Mouse (Mus musculus) stomach, postnatal 0 days (tissue): ENCODE results near the gene Ddx39. TPM values are rescaled to one million over a fixed set of nuclear protein-coding genes. Genes with fewer than 3 reads are reported as not detected.
A peak's percentile ranks its signal among the peaks of the same experiment; 100 is the strongest.

Source experiments
- ATAC-seq: fragments of 200-750 bp; cut with Nextera tagmentation; 2 replicates; pipeline ENCODE4 v1.8.0; 2017; ENCODE audit not compliant: low FRiP score, low TSS enrichment
- DNase-seq: peaks from one replicate; pipeline ENCODE4 v3.0.0-alpha.2; 2016; ENCODE audit warnings: low spot score
- H3K27ac ChIP-seq: fragments of 300-500 bp; sonication (generic); replicated peaks from 2 replicates; pipeline ENCODE4 v1.5.1; 2014; ENCODE audit warnings: mild to moderate bottlenecking, control low read depth
- H3K27me3 ChIP-seq: fragments of 300-500 bp; sonication (generic); 2 replicates; pipeline ENCODE4 v1.6.1; 2014; ENCODE audit warnings: low read length; ENCODE audit not compliant: control insufficient read depth, insufficient read depth
- H3K36me3 ChIP-seq: fragments of 300-500 bp; sonication (generic); 2 replicates; pipeline ENCODE4 v1.6.1; 2014; ENCODE audit warnings: low read length, mixed read lengths; ENCODE audit not compliant: control insufficient read depth, insufficient read depth
- H3K4me1 ChIP-seq: fragments of 300-500 bp; sonication (generic); replicated peaks from 2 replicates; pipeline ENCODE4 v1.6.1; 2014; ENCODE audit warnings: antibody characterized with exemption; ENCODE audit not compliant: control insufficient read depth, insufficient read depth
- H3K4me2 ChIP-seq: fragments of 300-500 bp; sonication (generic); replicated peaks from 2 replicates; pipeline ENCODE4 v1.6.1; 2014; ENCODE audit warnings: low read depth, mild to moderate bottlenecking, control low read depth, moderate library complexity
- H3K4me3 ChIP-seq: fragments of 300-500 bp; sonication (generic); 2 replicates; pipeline ENCODE4 v1.5.1; 2014; ENCODE audit warnings: low read depth, low read length, control low read depth
- H3K9ac ChIP-seq: fragments of 300-500 bp; sonication (generic); 2 replicates; pipeline ENCODE4 v1.6.1; 2014; ENCODE audit warnings: mild to moderate bottlenecking, low read length, control low read depth, mixed read lengths
- H3K9me3 ChIP-seq: fragments of 300-500 bp; sonication (generic); 2 replicates; pipeline ENCODE4 v1.6.1; 2016; ENCODE audit warnings: low read length; ENCODE audit not compliant: control insufficient read depth
- CTCF ChIP-seq: IDR thresholded peaks from 2 replicates; pipeline ENCODE4 v1.5.1; 2016; ENCODE audit warnings: antibody characterized with exemption, low read depth, mild to moderate bottlenecking, moderate library complexity
- EP300 ChIP-seq: optimal IDR thresholded peaks from 2 replicates; pipeline ENCODE3; 2016; ENCODE audit warnings: antibody characterized with exemption
- WGBS: fragments of 180-500 bp; shearing (Covaris S2); extraction: QIAGEN DNeasy Blood & Tissue Kit; methylation state at CpG from one replicate; pipeline ENCODE4 v1.1.7; 2014; 5-methylcytosine and 5-hydroxymethylcytosine counted together
- polyA plus RNA-seq: library from polyadenylated mRNA; unstranded; fragments of >200 nt; fragmentation: Nextera tagmentation; extraction: Ambion mirVana; gene quantifications from 2 replicates; pipeline ENCODE4 v1.2.1, GENCODE M21; 2015

Gene Ddx39
- polyA plus RNA-seq, result 83.8 and 86.6 TPM in 2 replicates

DNA sequence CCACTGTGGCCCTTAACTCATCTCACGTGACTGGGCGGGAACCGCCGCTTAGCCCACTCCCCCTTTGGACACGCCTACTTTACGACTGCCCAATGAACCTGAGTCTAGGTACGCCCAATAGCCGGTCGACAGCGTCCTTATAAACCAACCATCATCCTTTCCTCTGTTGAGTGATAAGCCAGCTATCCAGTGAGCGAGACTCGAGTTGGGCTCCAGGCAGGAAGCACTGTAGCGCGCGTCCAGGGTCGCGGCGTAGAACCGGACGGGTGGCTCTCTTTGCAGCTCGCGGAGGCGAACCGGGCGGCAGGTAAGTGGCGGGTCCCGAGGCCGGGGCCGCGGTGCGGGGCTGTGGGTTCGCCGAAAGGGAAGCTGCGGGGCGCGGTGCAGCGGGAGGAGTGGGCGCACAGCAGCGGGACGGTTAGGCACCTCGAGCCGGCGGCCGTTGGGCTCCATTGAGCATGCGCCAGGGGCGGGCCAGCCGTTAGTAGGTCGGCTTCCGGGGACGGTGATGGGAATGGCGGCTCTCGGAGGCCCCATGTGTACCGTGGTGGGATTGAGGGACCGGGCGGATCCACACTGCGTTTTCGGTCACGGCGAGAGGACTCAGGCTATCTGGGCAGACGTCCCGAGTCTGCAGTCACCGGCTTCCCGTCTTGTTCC, at the start of gene Ddx39:
Gene Ddx39, plus strand, starts transcription at position 147 of the 660 bp plus-strand sequence.
- ATAC-seq, result peak; percentile 99
- DNase-seq, result peak; percentile 95
- no peak for TF ChIP-seq CTCF
- no peak for TF ChIP-seq EP300
- Histone ChIP-seq H3K36me3 (peaks cover 6% of the 10 kb centered on the region), H3K27ac (peak within 1 kb of the TSS; percentile 94), H3K27me3 (no peaks in the 10 kb centered on the region), H3K4me2 (peak within 1 kb of the TSS; percentile 74), H3K9ac (peak within 1 kb of the TSS; percentile 85), H3K9me3 (no peaks in the 10 kb centered on the region), H3K4me1 (no peaks in the 10 kb centered on the region), H3K4me3 (peak within 1 kb of the TSS; percentile 84)
- WGBS, result under 1% methylated on average over 62 of the region's 63 CpGs

DNA sequence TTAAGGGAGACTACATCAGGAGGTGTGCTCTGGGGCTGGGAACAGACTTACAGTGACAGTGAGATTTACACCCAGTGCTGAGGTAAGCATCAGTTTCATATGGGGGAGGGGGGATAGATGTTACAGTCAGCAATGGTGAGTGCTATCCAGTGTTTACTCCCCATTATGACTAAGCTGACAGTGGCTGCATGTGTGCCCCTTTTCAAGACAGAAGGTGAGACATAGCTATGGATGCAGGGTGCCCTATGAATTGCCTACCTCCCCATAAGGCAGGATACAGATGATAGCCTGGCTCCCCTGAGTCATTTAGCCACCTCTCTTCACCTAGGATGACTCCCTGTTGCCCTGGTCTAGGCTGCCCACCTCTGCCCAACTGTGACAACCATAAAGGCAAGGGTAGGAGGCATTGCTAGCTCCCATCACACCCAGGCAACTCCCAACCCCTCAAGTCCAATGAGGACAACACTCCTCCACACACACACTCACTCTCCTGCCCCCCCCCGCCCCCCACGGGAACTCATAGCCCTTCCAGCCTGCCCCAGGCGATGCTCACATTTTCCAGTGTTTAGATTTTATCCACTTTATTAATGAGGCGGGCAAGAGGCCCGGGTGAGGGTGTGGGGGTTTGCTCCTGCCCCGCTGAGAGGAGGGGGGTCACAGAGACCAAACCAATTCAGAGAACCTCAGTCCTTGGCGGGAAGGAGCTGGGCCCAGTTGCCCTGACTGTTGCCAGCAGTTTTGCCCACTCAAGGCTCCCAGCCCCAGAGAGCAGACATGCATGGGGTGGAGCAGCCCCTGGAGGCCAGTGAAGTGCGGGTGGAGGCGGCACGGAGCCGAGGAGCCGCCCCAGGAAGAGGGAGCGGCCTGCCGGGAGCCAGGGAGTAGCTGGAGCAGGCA, 48.8 kb upstream of the Ddx39 start, which contains the start of gene Ptger1:
Gene Ptger1, plus strand, starts transcription at position 710 of the 897 bp plus-strand sequence.
- TF ChIP-seq CTCF, result peak; percentile 47
- TF ChIP-seq EP300, result no peak
- Histone ChIP-seq H3K9me3 (no peaks in the 10 kb centered on the region), H3K4me2 (peak within 1 kb of the TSS; percentile 66), H3K4me1 (peaks cover 31% of the 10 kb centered on the region), H3K27me3 (no peaks in the 10 kb centered on the region), H3K4me3 (peak within 1 kb of the TSS; percentile 17; the same call in 1 of the 2 replicates), H3K27ac (peak within 1 kb of the TSS; percentile 76), H3K36me3 (peaks cover 14% of the 10 kb centered on the region), H3K9ac (peak within 1 kb of the TSS; percentile 51)
- ATAC-seq (peak; percentile 55), DNase-seq (peak; percentile 77)
- WGBS, result 12% methylated on average over 14 of the region's 14 CpGs

- H3K36me3 ChIP-seq, result peaks cover 20% of the 10 kb centered on the region
- peak overlapping the region; percentile 66 for H3K4me2 ChIP-seq
- peak overlapping the region; percentile 17; the same call in 1 of the 2 replicates for H3K4me3 ChIP-seq
- no peak for ATAC-seq
- H3K27ac ChIP-seq, result peak overlapping the region; percentile 76
- no peak for DNase-seq
- H3K4me1 ChIP-seq, result peaks cover 26% of the 10 kb centered on the region
- WGBS, result 77% methylated on average over 3 of the region's 3 CpGs
- no peaks in the 10 kb centered on the region for H3K27me3 ChIP-seq
- H3K9ac ChIP-seq, result peak overlapping the region; percentile 51
- H3K9me3 ChIP-seq, result no peaks in the 10 kb centered on the region
- TF ChIP-seq EP300, result no peak
- TF ChIP-seq CTCF, result no peak; the same call in 1 of the 2 replicates
These were observed 48.1 kb upstream of the Ddx39 start for GRCm38 (mm10) chr8:83666866-83667234.

DNA sequence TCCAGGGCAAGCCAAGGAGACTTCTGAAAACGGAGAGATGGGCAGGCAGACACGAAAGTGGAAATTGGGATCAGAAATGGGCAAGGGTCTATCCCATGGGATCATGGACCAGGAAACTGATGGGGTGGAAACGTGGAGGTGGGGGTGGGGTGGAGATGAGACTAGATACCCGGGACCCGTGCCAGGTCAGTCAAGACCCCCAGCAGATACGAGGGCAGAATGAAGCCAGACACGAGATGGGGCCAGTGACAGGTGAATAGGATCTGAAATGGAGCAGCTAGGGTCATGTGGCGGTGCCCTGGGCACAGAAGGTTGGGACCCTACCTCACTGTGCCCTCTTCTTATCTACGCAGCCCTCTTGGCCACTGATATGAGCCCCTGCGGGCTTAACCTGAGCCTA, 47.5 kb upstream of the Ddx39 start:
- peak overlapping the region; percentile 31; the same call in 1 of the 2 replicates for H3K9ac ChIP-seq
- 81% methylated on average over 10 of the region's 10 CpGs for WGBS
- H3K27ac ChIP-seq, result peak overlapping the region; percentile 6; the same call in 1 of the 2 replicates
- H3K9me3 ChIP-seq, result no peaks in the 10 kb centered on the region
- no peak overlapping the region for H3K4me3 ChIP-seq
- no peaks in the 10 kb centered on the region for H3K27me3 ChIP-seq
- DNase-seq (no peak), ATAC-seq (no peak)
- H3K36me3 ChIP-seq, result peaks cover 22% of the 10 kb centered on the region
- peaks cover 24% of the 10 kb centered on the region for H3K4me1 ChIP-seq
- TF ChIP-seq EP300 (no peak), CTCF (no peak)
- H3K4me2 ChIP-seq, result peak overlapping the region; percentile 66

- TF ChIP-seq CTCF, result peak; percentile 91
- no peak for TF ChIP-seq EP300
- Histone ChIP-seq H3K36me3 (peaks cover 22% of the 10 kb centered on the region), H3K27ac (peak overlapping the region; percentile 58), H3K4me2 (peak overlapping the region; percentile 66), H3K9ac (peak overlapping the region; percentile 59), H3K4me3 (peak overlapping the region; percentile 32), H3K27me3 (no peaks in the 10 kb centered on the region), H3K4me1 (peaks cover 19% of the 10 kb centered on the region), H3K9me3 (no peaks in the 10 kb centered on the region)
- 23% methylated on average over 80 of the region's 80 CpGs for WGBS
- peak; percentile 72 for DNase-seq
- peak; percentile 24 for ATAC-seq
These were observed 46.7 kb upstream of the Ddx39 start for GRCm38 (mm10) chr8:83668010-83668916.
